ENCODE assay signal across 8 mouse cellular contexts in genomic region chr16:42164941-42165340, GRCm38 (mm10).
A peak's percentile ranks its signal among the peaks of the same experiment; 100 is the strongest.
DNase-seq lines count a peak whose midpoint lies in the region; ATAC-seq lines count a peak whose summit lies in the region.

No protein-coding gene starts in this region.

- H3K4me3 ChIP-seq in heart, embryonic 12.5 days, result no peak overlapping the region
- H3K4me3 ChIP-seq in hindbrain, embryonic 15.5 days, result no peak overlapping the region
- H3K4me3 ChIP-seq in midbrain, embryonic 12.5 days, result no peak overlapping the region

- H3K9me3 ChIP-seq in heart, embryonic 12.5 days (replicated peaks), result no peaks in the 10 kb centered on the region
- no peaks in the 10 kb centered on the region for H3K9me3 ChIP-seq in hindbrain, embryonic 15.5 days
- no peaks in the 10 kb centered on the region for H3K9me3 ChIP-seq in midbrain, embryonic 12.5 days

- no peaks in the 10 kb centered on the region for H3K27me3 ChIP-seq in heart, embryonic 12.5 days (replicated peaks)
- no peaks in the 10 kb centered on the region for H3K27me3 ChIP-seq in hindbrain, embryonic 15.5 days
- no peaks in the 10 kb centered on the region for H3K27me3 ChIP-seq in midbrain, embryonic 12.5 days

- H3K27ac ChIP-seq in heart, embryonic 12.5 days (ENCODE audit: poor library complexity, severe bottlenecking), result no peak overlapping the region
- no peak overlapping the region for H3K27ac ChIP-seq in hindbrain, embryonic 15.5 days (replicated peaks)
- H3K27ac ChIP-seq in midbrain, embryonic 12.5 days (replicated peaks), result no peak overlapping the region

- no peak overlapping the region for H3K4me2 ChIP-seq in heart, embryonic 12.5 days
- no peak overlapping the region for H3K4me2 ChIP-seq in hindbrain, embryonic 15.5 days
- no peak overlapping the region for H3K4me2 ChIP-seq in midbrain, embryonic 12.5 days (replicated peaks)

- no peak overlapping the region for H3K9ac ChIP-seq in heart, embryonic 12.5 days
- no peak overlapping the region for H3K9ac ChIP-seq in hindbrain, embryonic 15.5 days
- H3K9ac ChIP-seq in midbrain, embryonic 12.5 days (replicated peaks), result no peak overlapping the region

- no peak for ATAC-seq in heart, embryonic 12.5 days (ENCODE audit: insufficient number of reproducible peaks, low FRiP score)
- peak; percentile 94 for ATAC-seq in frontal cortex, adult (ENCODE audit: low TSS enrichment)
- peak; percentile 65; the same call in 1 of the 2 replicates for ATAC-seq in hindbrain, embryonic 15.5 days (ENCODE audit: low FRiP score, low read depth)
- 0 out of 2 replicates have a peak, but pooled peaks have one; percentile 11 for ATAC-seq in midbrain, embryonic 12.5 days (ENCODE audit: low FRiP score, low read depth)

- no peaks in the 10 kb centered on the region for H3K36me3 ChIP-seq in heart, embryonic 12.5 days
- H3K36me3 ChIP-seq in hindbrain, embryonic 15.5 days, result no peaks in the 10 kb centered on the region
- no peaks in the 10 kb centered on the region for H3K36me3 ChIP-seq in midbrain, embryonic 12.5 days

- peak; percentile 92 for DNase-seq in heart, adult 11 months
- peak; percentile 92 for DNase-seq in cerebellum, adult 8-10 months
- DNase-seq in left cerebral cortex, adult 8-10 months (ENCODE audit: low spot score in 2 of 2), result peak; percentile 56 to 62
- peak; percentile 32 for DNase-seq in spleen, adult 12 weeks (ENCODE audit: low spot score)

- no peaks in the 10 kb centered on the region for H3K4me1 ChIP-seq in heart, embryonic 12.5 days (replicated peaks)
- H3K4me1 ChIP-seq in hindbrain, embryonic 15.5 days (replicated peaks), result no peaks in the 10 kb centered on the region
- H3K4me1 ChIP-seq in midbrain, embryonic 12.5 days, result no peaks in the 10 kb centered on the region

Comparison
In these comparisons a context has a peak if more than half of its experiments do, and no peak if none do; other contexts are left out.
1. DNase-seq: peak in every context shown above with its lines; median percentile 92 in heart, adult 11 months; 92 in cerebellum, adult 8-10 months; 59 in left cerebral cortex, adult 8-10 months; 32 in spleen, adult 12 weeks.